Mouse (Mus musculus) cerebellum, adult 9-11 months (tissue): ENCODE results near the gene Tube1.
"Not testable (repeated sequence)": the region's sequence is repeated elsewhere in the genome, so short reads cannot be mapped to it uniquely, and the experiment has no call there.

Source experiments
- DNase-seq: peaks from one replicate; pipeline ENCODE4 v3.0.0; 2022

Gene Tube1

GRCm38 (mm10) chr10:39169642-39170041 lies 35.9 kb downstream of the Tube1 start:
- peak; percentile 40 for DNase-seq

DNA sequence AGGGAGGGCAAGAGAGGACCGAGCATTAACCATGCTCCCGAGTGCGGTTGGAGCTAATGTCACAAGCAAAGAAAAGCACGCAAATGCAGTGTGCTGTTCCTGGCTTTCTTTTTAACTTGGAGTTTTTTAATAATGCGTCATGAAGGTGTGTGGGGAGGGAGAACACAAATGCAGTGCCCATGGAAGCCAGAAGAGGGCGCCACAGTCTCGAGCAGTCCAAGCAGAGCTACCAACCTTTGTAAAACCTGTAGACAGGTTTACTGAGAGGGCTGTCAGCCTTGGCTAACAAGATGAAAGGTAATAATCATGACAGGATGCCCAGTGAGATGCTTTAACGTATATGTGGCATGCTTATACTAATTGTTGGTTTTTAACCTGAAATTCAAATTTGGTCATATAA lies 36.4 kb downstream of the Tube1 start:
- DNase-seq, result peak; percentile 83

DNA sequence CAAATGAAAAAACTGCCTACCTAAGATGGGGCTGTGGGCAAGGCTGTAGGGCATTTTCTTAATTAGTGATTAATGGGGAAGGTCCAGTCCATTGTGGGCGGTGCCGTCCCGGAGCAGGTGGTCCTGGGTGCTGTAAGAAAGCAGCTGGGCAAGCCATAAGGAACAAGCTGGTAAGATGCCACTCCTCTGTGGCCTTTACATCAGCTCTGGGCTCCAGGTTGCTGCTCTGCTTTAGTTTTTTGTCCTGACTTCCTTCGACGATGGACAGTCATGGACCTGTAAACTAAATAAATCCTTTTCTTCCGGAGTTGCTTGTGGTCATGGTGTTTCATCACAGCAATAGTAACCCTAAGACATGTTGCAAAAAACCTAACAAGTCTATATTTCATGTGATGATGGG lies 36.9 kb downstream of the Tube1 start:
- DNase-seq, result peak; percentile 62

- peak; percentile 94 for DNase-seq
Observed at GRCm38 (mm10) chr10:39171134-39171533, 37.4 kb downstream of the Tube1 start.

GRCm38 (mm10) chr10:39171603-39172539 lies 38.1 kb downstream of the Tube1 start:
- peak; percentile 95 for DNase-seq

DNA sequence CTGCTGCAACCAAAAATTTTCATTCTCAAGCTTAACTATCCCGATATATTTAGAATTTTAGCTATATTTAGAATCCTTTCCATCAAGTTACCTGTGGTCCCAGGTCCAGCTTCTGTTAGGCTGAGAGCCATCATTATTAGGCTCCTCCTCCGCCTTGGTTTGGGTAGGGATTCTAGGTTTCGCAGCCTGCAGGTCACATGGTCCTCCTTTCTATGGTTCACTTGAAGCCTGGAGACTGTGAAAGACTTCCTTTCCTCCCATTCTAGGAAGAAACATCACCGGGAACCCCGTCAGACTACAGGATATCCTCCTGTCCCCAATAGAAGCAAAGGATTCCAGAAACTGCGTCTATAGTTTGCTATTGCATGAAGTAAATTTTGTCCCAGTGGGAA lies 38.8 kb downstream of the Tube1 start:
- DNase-seq, result peak; percentile 33

- DNase-seq, result peak; percentile 33
Observed at GRCm38 (mm10) chr10:39173077-39173476, 39.3 kb downstream of the Tube1 start.

DNA sequence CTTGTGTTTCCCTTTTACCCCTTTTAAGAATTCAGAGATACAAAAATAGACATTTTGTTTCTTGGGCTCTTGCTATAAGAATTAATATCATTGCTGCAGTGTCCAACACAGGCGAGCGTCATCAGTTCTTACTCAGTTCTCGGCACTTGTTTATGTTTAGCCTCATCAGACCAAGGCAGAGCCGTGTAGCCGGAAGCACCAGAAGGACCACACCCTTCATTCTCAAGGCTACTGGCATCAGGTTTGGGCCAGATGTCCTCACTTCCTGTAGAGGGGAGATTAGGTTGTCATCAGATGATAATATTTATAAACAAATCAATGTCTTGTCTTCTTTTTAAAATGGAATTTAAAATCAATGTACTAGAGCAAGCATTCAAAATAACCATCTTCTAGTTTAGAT lies 43.2 kb downstream of the Tube1 start:
- no peak for DNase-seq

GRCm38 (mm10) chr10:39184864-39185544 lies 51.2 kb downstream of the Tube1 start:
- DNase-seq, result no peak

DNA sequence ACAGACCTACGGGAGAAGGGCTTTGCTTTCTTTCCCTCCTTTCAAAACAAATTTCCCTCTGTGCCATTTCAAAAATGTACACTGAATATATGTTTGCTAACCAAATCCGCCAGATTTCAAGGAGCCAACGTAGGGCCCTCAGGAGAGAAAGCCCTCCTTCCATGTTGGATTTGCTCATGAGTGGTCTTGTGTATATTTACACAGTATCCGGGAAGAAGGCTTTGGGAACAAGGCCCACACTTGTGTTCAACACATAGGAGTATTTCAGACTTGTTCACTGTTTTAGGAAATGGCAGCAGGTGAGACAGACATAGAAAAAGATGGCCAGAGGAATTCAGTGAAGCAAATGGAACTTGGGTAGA lies 51.8 kb downstream of the Tube1 start:
- DNase-seq, result no peak

DNA sequence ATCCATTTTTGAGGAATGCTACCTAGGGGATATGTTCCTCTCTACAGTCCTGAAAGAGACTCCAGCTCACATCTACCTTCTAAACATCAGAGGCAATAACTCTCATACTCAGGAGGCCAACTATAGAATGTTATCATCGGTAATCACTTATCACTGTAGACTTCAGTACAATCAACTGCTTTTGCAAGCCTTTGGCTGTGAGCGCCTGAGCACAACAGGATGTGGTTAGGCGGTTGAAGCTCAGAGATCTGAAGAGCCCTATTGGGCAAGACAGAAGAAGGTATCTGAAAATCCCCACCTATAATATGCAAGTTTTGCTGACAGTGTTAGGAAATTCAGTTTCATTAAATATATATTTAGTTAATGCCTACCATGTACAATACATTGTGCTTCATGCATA lies 58.9 kb downstream of the Tube1 start:
- no peak for DNase-seq

- DNase-seq, result not testable (repeated sequence)
Observed at GRCm38 (mm10) chr10:39198216-39198615, 64.4 kb downstream of the Tube1 start.
